Mouse (Mus musculus) G1E (cell line): ENCODE data around the gene Stx7. TPM values are rescaled to one million over a fixed set of nuclear protein-coding genes. Genes with fewer than 3 reads are reported as not detected.
"Not testable (repeated sequence)": the region's sequence is repeated elsewhere in the genome, so short reads cannot be mapped to it uniquely, and the experiment has no call there.

Source experiments
- ATAC-seq: 2 replicates; pipeline ENCODE4 v1.8.0; 2016; ENCODE audit warnings: mild to moderate bottlenecking; ENCODE audit not compliant: insufficient number of reproducible peaks, poor library complexity, low FRiP score, severe bottlenecking; ENCODE audit errors: extremely low read depth
- DNase-seq: peaks from one replicate; pipeline ENCODE4 v3.0.0; 2012; ENCODE audit warnings: low spot score
- H3K27me3 ChIP-seq: 2 replicates; pipeline ENCODE4 v1.6.1; 2012; ENCODE audit warnings: mild to moderate bottlenecking, low read length, inconsistent platforms; ENCODE audit not compliant: insufficient read depth
- H3K36me3 ChIP-seq: replicated peaks from 2 replicates; pipeline ENCODE3; 2012; ENCODE audit warnings: mild to moderate bottlenecking, inconsistent platforms
- H3K4me1 ChIP-seq: 2 replicates; pipeline ENCODE4 v1.6.1; 2012; ENCODE audit warnings: low read depth, low read length, inconsistent platforms, mixed read lengths; ENCODE audit not compliant: insufficient read depth
- H3K4me3 ChIP-seq: 2 replicates; pipeline ENCODE4 v1.5.1; 2012; ENCODE audit warnings: low read depth, mild to moderate bottlenecking, inconsistent platforms, low read length, moderate library complexity, mixed read lengths
- H3K9me3 ChIP-seq: replicated peaks from 2 replicates; pipeline ENCODE4 v1.6.1; 2012; ENCODE audit warnings: inconsistent platforms
- CTCF ChIP-seq: IDR thresholded peaks from 2 replicates; pipeline ENCODE4 v1.5.1; 2012; ENCODE audit warnings: low read depth, low read length, inconsistent platforms, mixed read lengths
- GATA1 ChIP-seq: IDR thresholded peaks from 2 replicates; pipeline ENCODE4 v1.6.1; 2012; ENCODE audit warnings: borderline replicate concordance, low read length, inconsistent platforms, mixed read lengths
- GATA2 ChIP-seq: IDR thresholded peaks from 2 replicates; pipeline ENCODE4 v1.6.1; 2012; ENCODE audit warnings: low read depth, low read length, inconsistent platforms, borderline replicate concordance
- POLR2AphosphoS5 ChIP-seq: IDR thresholded peaks from 2 replicates; pipeline ENCODE4 v1.6.1; 2012; ENCODE audit warnings: low read depth, low read length, inconsistent platforms; ENCODE audit not compliant: insufficient replicate concordance
- TAL1 ChIP-seq: conservative IDR thresholded peaks from 2 replicates; pipeline ENCODE4 v1.6.1; 2012; ENCODE audit warnings: low read depth, low read length, inconsistent platforms, mixed read lengths
- polyA plus RNA-seq: library from polyadenylated mRNA; stranded (reverse); fragments of >175 nt; gene quantifications from 2 replicates; pipeline ENCODE4 v1.2.3, GENCODE M21; 2012
- total RNA-seq, 2 experiments: library from RNA; stranded (forward) in 1 of 2; stranded (reverse) in 1 of 2; fragments of 200-1000 nt in 1 of 2; fragments of >200 nt in 1 of 2; fragmentation: Nextera tagmentation in 1 of 2; gene quantifications; 2 replicates each; pipeline ENCODE4 v1.2.3; 2014 to 2017

The Stx7 gene
- total RNA-seq (2014; fragmentation: Nextera tagmentation) (33.1 and 61.8 TPM in 2 replicates), total RNA-seq (2017) (35.7 and 39.2 TPM in 2 replicates), polyA plus RNA-seq (40.7 and 47.8 TPM in 2 replicates)

DNA sequence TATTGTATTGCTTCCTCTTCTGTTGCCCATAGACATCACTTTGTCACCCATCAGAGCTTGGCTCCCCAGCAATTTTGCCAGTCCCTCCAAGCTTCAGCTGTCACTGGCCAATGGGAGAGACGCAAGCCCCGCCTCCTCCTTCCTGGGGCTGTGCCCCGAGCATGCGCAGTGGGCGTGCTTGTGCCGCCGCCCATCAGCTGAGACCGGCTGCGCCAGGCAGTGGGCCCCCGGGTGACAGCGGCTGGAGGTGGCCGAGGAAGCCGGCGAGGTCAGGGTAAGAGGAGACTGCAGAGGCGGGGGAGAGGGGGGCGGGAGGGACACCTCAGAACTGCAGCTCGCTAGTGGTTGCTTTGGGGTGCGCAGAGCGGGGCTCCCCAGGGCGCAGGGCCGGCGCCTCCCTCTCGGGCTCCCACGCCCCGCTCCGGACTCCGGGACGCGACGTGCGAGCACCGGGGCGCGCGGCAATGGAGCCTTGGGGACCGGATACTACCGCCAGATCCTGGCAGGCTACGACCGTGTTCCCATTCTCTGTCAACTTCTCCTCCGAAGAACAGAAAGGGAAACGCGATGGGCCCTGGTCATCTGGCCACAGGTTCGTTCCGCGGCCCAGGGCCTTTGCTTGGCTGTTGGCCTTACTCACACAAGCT, at the start of gene Stx7:
Gene Stx7 (plus strand): TSS at position 168 of the 647 bp plus-strand sequence.
- TF ChIP-seq GATA2 = no peak
- TF ChIP-seq POLR2AphosphoS5 = no peak
- Histone ChIP-seq H3K4me3 (peak within 1 kb of the TSS; percentile 78), H3K9me3 (no peaks in the 10 kb centered on the region), H3K4me1 (peaks cover 16% of the 10 kb centered on the region), H3K27me3 (peaks cover 3% of the 10 kb centered on the region; the same call in 1 of the 2 replicates), H3K36me3 (peaks cover 18% of the 10 kb centered on the region)
- DNase-seq = peak; percentile 95
- peak; percentile 90 for ATAC-seq

DNA sequence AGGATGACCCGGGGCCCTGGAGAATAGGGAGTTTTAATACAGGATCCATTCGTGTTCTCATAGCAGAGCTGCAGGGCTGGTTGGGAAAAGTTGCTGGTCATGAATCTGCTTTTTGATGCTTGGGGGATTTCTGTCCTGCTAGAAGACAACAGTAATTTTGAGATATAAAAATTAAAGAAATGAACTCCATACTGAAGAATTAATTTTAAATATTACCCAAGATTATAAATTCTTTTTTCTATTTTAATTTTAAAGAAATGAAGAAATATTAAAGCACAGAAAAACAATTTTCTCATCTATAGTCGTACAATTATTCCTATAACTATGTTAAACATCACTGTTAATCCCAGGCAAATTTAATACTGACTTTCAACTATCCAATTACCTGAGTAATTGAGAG, 47.3 kb upstream of the Stx7 start, which contains the start of gene Taar8c:
Gene Taar8c (minus strand): TSS at position 101 of the 400 bp plus-strand sequence.
- H3K4me1 ChIP-seq, H3K4me3 ChIP-seq, H3K9me3 ChIP-seq, H3K27me3 ChIP-seq, DNase-seq, H3K36me3 ChIP-seq, ATAC-seq: not testable (repeated sequence)

DNA sequence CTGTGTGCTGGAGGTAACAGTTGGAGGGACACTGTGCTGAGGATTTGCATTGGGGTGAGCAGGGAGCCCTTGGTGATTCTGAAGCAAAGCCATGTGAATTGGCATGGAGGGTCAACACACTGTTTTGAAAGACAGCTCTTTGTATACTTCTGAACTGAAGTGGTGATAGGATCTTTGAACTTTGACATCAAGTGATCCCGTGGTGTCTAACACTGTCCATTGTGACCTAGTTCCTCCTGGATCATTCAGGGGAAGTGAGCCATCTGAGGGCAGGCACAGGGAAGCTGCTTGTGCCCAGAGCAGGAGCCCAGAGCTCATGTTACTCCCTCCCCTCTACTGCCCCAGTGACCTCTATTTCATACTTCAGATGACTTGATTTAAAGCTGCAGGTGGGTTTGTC, 45.8 kb upstream of the Stx7 start:
- DNase-seq, H3K27me3 ChIP-seq, H3K9me3 ChIP-seq, H3K4me1 ChIP-seq, H3K4me3 ChIP-seq, H3K36me3 ChIP-seq, ATAC-seq: not testable (repeated sequence)

DNA sequence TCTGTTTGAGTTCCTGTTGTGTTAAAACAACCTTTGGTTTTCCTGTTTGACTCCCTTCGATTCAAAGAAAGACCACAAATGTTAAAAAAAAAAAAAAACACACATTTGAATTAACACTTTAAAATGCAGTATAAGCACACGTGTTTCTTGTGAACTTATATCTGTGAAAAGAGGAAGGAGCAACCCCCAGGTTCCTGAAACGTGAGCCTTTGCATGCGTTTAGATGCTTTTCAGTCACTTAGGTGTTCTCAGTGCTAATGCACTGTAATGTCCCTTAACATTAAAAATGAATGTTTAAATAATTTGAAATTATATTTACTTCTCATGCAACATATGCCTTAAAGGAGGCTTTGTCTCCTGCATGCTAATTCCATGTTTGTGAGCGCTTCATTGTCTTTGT, 41.4 kb upstream of the Stx7 start:
- Histone ChIP-seq H3K4me3 (no peak overlapping the region), H3K4me1 (no peaks in the 10 kb centered on the region), H3K9me3 (no peaks in the 10 kb centered on the region), H3K27me3 (no peaks in the 10 kb centered on the region), H3K36me3 (no peaks in the 10 kb centered on the region)
- no peak for ATAC-seq
- no peak for DNase-seq
- TF ChIP-seq GATA1 (no peak), GATA2 (no peak), TAL1 (no peak), CTCF (no peak), POLR2AphosphoS5 (no peak)

DNA sequence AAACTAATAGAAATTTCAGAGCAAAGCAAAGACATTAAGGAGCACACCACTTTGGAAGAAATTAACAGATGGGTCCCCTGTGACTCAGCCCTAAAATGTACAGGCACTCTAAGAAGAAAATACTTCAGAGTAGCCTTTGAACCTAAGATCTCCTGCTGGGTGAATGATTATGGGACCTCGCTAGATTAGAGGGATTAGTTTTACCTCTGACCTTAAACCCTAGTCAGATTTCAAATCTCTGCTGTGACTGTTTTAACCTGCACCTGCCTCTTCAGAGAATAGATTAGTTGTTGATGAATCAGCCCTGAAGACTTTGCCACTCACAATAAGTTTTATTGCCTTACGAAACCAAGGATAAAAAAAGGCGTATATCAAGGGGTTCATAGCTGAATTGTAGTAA, 40.9 kb upstream of the Stx7 start:
- TF ChIP-seq POLR2AphosphoS5 (no peak), GATA1 (no peak), TAL1 (no peak), CTCF (no peak), GATA2 (no peak)
- ATAC-seq (no peak), DNase-seq (no peak)
- Histone ChIP-seq H3K4me3 (no peak overlapping the region), H3K9me3 (no peaks in the 10 kb centered on the region), H3K4me1 (no peaks in the 10 kb centered on the region), H3K36me3 (no peaks in the 10 kb centered on the region), H3K27me3 (no peaks in the 10 kb centered on the region)

DNA sequence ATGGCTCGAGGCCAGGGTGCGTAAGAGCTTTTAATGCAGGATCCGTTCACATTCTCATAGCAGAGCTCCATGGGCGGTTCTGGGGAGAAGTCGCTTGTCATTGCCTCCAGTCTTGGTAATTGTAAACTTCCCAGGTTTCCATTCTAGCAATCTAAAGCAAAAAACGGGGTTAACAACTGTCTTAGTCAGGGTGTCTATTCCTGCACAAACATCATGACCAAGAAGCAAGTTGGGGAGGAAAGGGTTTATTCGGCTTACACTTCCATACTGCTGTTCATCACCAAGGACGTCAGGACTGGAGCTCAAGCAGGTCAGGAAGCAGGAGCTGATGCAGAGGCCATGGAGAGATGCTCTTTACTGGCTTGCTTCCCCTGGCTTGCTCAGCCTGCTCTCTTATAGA, 39.7 kb upstream of the Stx7 start, which contains the start of gene Taar9:
Gene Taar9 (minus strand): TSS at position 101 of the 400 bp plus-strand sequence.
- H3K4me3 ChIP-seq, ATAC-seq, DNase-seq, H3K36me3 ChIP-seq, H3K27me3 ChIP-seq, H3K4me1 ChIP-seq, H3K9me3 ChIP-seq: not testable (repeated sequence)

DNA sequence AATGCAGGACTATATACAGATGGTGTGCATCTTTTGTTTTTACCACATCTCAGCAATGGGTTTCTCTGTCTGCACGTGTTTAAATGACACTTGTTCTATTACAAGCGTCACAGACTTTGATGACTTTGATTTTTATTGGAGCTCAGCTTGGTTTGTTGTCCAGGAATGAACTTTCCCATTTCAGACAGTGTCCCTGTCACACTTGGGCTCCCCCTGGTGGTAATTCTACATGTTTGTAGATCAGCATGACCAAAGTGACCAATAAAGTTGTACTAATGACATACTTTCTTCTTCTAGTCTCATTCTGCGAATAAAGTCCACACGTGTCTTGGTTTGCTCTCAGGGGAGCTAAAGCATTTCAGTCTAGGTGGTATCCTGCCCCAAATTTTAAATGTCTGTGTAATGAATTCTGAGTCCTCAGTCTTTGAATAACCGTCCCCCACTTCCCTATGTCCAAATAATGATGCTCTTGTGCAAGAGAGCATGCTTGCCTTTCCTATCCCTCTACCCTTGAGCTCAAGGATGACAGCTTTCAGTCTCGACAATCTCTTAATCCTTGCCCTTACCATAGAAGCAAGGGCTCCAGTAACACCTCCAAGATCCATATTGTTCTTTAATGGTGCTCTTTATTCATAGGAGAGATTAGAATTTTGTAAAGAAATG, 37.9 kb upstream of the Stx7 start:
- H3K4me3 ChIP-seq = no peak overlapping the region
- no peaks in the 10 kb centered on the region for H3K4me1 ChIP-seq
- H3K9me3 ChIP-seq = no peaks in the 10 kb centered on the region
- TF ChIP-seq CTCF (peak; percentile 34), GATA1 (no peak), GATA2 (no peak), TAL1 (no peak)
- ATAC-seq = peak; percentile 45
- no peaks in the 10 kb centered on the region for H3K36me3 ChIP-seq
- peak; percentile 15 for DNase-seq
- 0 out of 2 replicates have a peak, but pooled peaks cover 3% of the 10 kb centered on the region for H3K27me3 ChIP-seq
